Mouse (Mus musculus) T-helper 17 cell (primary cell): Measurements from ENCODE around the gene Slc22a14.

Source experiments
- in situ Hi-C, 2 experiments: fragments of 300-600 bp; cut with MboI, MseI; formaldehyde crosslinking; loops; 1 replicate in 1 of 2; 2 replicates in 1 of 2; pipeline ENCODE4 v1.15.1; 2025; ENCODE audit warnings: high pct_unique_total_duplicates in 2 of 2

Gene Slc22a14

GRCm38 (mm10) chr9:119358058-119358429 is 7.3 kb downstream of the Slc22a14 start:
- in situ Hi-C loops: loop anchor here in 1 of 2 experiments (5.0 kb wide), 1 partner anchor 756 kb away; no protein-coding TSS in a partner anchor

DNA sequence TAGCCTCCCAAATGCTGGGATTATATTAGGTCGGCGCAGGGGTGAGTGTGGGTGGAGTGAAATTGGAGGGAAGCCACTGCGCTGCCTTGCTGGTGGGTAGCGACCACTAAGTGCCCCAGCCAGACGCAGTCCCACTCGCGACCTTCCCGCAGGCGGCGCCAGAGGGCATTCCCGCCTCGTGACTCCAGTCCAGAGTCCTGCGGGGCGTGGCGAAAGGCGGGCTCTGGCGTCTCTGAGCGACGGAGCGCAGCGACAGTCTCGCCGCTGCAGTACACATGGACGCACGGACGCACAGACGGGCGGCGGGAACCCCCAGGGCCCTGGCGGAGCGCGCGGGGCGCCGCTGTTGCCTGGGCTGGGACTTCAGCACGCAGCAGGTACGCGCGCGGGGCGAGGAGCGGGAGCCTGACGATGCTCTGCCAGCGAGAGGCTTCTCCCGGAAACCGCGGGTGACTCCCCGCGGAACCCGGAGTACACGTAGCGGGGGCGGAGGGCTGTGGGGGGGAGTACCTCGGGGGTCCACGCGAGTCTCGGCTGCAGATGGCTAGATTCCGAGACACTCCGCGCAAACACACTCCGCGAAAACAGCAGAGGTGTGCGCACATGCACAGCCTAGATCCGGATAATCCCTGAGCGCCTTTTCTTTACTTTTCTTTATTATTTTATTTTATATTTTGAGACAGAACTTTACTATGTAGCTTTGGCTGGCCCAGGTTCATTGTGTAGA is 7.9 kb downstream of the Slc22a14 start, which contains the start of gene Xylb:
Gene Xylb (plus strand): TSS at position 51 of the 727 bp plus-strand sequence.
- in situ Hi-C loops: loop anchor here in 1 of 2 experiments (5.0 kb wide), 1 partner anchor 755 kb away; no protein-coding TSS in a partner anchor

- in situ Hi-C loops: loop anchor here in 1 of 2 experiments (5.0 kb wide), 1 partner anchor 754 kb away; no protein-coding TSS in a partner anchor
Measured at GRCm38 (mm10) chr9:119355943-119356342, 9.4 kb downstream of the Slc22a14 start.

GRCm38 (mm10) chr9:119353926-119354325 is 11.4 kb downstream of the Slc22a14 start:
- in situ Hi-C loops: no loop called here

GRCm38 (mm10) chr9:119352060-119352459 is 13.3 kb downstream of the Slc22a14 start:
- in situ Hi-C loops: no loop called here

- in situ Hi-C loops: no loop called here
Measured at GRCm38 (mm10) chr9:119350947-119351705, 14.2 kb downstream of the Slc22a14 start.

DNA sequence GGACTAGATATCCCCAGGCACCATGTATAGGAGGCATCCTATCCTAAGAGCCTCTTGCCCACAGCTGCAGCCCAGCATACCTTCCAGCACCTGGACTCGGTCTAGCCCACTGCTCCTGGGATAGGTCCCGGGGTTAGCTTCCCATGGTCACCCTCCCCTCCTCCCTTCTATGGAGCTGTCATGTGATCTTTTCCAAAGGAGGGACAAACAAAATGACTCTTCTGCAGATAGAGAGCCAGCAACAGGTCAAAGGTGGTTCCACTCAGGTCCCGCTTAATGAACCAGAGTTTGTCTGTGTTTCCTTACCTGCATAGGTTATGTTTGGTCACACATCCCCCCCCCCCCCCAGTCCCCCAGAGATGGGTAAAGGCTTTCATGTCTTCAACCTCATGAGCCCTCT is 14.8 kb downstream of the Slc22a14 start:
- in situ Hi-C loops: no loop called here

GRCm38 (mm10) chr9:119346376-119346775 is 19.0 kb downstream of the Slc22a14 start:
- in situ Hi-C loops: loop anchor here (5.0 to 10.0 kb wide), 3 partner anchors 199 to 628 kb away; partner anchors contain the start of gene Dlec1 (in 1 of the 2)

GRCm38 (mm10) chr9:119342728-119343127 is 22.6 kb downstream of the Slc22a14 start:
- in situ Hi-C loops: loop anchor here in 1 of 2 experiments (10.0 kb wide), 1 partner anchor 632 kb away; no protein-coding TSS in a partner anchor

- in situ Hi-C loops: loop anchor here in 1 of 2 experiments (10.0 kb wide), 1 partner anchor 634 kb away; no protein-coding TSS in a partner anchor
Measured at GRCm38 (mm10) chr9:119340909-119341816, 24.2 kb downstream of the Slc22a14 start, which contains the start of gene Myd88. Gene Myd88, minus strand, starts transcription at chr9:119341411.

- in situ Hi-C loops: loop anchor here in 1 of 2 experiments (10.0 kb wide), 1 partner anchor 635 kb away; no protein-coding TSS in a partner anchor
Measured at GRCm38 (mm10) chr9:119340212-119340580, 25.2 kb downstream of the Slc22a14 start.

DNA sequence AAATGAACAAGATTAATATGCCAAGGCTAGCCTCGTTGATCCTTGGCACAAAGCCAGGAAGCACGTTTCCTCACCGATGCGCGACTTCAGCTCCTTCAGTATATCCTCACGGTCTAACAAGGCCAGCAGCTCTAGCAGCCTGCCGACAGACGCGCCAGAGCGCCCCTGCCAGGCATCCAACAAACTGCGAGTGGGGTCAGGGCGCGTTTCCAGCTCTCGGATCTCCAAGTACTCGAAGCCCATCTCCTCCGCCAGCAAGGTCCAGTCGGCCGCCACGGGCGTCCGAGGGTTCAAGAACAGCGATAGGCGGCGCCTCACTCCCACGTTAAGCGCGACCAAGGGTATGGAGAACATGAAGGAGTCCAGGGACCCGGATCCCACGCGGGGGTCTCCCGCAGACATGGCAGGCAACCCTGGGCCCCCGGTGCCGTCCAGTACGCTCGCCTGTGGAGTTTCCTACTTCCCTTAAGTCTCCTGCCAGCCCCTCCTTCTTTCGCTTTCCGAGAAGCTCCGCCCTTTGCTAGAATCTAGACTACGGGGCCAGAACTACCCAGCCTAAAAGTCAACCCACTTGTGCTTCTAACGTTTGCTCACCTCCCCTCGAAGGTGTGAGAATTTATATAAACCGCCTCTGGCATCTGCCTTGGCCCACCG is 25.7 kb downstream of the Slc22a14 start, which contains the start of gene Acaa1a:
Gene Acaa1a (plus strand): TSS at position 119 of the 654 bp plus-strand sequence.
- in situ Hi-C loops: loop anchor here in 1 of 2 experiments (10.0 kb wide), 1 partner anchor 635 kb away; no protein-coding TSS in a partner anchor

DNA sequence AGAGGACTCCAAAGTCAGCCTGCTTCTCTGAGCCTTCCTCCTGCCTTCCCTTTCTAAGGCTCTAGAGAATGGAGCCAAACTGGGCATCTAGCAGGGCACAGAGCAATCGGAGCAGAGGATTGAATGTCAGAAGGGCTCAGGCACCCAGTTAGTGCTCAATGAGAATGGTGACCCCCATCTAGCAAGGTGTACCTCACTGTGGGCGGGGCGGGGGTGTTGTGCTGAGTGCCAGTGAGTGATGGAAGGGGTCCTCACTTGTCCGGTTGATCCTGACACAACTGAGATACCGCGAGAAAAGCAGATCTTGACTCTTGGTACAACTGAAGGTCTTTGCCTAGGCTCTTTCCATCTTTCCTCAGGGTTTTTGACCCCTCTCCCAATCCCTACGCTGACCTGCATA is 26.2 kb downstream of the Slc22a14 start:
- in situ Hi-C loops: no loop called here

GRCm38 (mm10) chr9:119338350-119338749 is 27.0 kb downstream of the Slc22a14 start:
- in situ Hi-C loops: no loop called here

DNA sequence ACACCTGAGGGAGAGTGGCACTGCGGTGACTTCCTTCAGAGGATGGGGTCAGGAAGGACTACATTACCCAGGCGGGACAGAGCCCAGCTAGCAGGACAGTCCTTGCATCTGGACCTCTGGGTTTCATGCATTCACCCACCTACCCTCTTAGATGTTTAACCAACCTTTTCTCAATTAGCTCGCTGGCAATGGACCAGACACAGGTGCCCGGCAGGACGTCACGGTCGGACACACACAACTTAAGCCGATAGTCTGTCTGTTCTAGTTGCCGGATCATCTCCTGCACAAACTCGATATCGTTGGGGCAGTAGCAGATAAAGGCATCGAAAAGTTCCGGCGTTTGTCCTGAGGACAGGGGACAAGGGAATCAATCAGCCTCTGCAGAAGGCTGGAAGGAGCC is 27.5 kb downstream of the Slc22a14 start:
- in situ Hi-C loops: no loop called here

DNA sequence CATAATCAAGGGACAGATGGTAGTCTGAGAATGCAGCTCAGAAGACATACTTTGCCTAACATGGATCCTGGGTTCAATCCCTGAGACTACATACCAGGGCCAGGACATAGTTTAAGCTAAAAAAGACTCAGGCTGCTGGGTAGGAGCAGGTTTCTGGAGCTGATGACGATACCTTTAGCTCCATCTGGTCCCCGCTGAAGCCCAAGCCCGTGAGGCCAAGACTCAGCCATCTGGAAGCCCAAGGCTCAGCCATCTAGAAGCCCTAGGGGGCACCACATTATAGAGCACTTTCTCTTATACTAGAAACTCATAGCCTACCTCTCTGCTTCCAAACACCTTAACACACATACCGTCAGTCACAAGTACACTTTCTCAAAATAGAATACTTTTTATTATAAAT is 29.8 kb downstream of the Slc22a14 start:
- in situ Hi-C loops: no loop called here

DNA sequence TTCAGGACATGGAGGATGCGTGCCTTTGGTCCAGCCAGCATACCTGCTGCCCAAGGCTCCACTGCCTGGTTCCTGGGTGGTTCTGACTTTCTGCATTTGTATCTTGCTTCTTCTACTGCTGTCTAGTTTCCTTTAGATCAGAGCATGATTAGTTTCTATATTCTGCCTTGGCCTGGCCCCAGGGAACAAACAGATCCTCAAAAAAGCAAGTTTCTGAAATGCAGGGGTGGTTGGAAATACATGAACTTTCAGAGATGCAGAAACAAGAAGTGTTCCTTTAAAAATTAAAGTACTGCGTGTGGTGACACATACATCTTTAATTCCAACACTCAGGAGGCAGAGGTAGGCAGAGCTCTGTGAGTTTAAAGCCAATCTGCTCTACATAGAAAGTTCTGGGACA is 30.5 kb downstream of the Slc22a14 start:
- in situ Hi-C loops: no loop called here

- in situ Hi-C loops: no loop called here
Measured at GRCm38 (mm10) chr9:119334324-119334723, 31.0 kb downstream of the Slc22a14 start.

GRCm38 (mm10) chr9:119330186-119330963 is 35.0 kb downstream of the Slc22a14 start:
- in situ Hi-C loops: no loop called here
